Mouse (Mus musculus) embryonic facial prominence, embryonic 11.5 days (tissue): ENCODE measurements around the gene Ddr1. TPM values are rescaled to one million over a fixed set of nuclear protein-coding genes. Genes with fewer than 3 reads are reported as not detected.

Experiments used
- ATAC-seq: fragments of 200-750 bp; cut with Nextera tagmentation; replicated peaks from 2 replicates; pipeline ENCODE4 v1.8.0; 2017; ENCODE audit warnings: low read depth; ENCODE audit not compliant: insufficient number of reproducible peaks, low FRiP score, low TSS enrichment
- DNase-seq: peaks from one replicate; pipeline ENCODE4 v3.0.0-alpha.2; 2015; ENCODE audit warnings: low spot score
- H3K27ac ChIP-seq: fragments of 300-500 bp; sonication (generic); replicated peaks from 2 replicates; pipeline ENCODE4 v1.5.1; 2014; ENCODE audit warnings: mild to moderate bottlenecking, low read depth, low read length, control low read depth
- H3K27me3 ChIP-seq: fragments of 300-500 bp; sonication (generic); 2 replicates; pipeline ENCODE4 v1.6.1; 2014; ENCODE audit warnings: mild to moderate bottlenecking, low read length, moderate library complexity, mixed read lengths; ENCODE audit not compliant: control insufficient read depth, insufficient read depth
- H3K36me3 ChIP-seq: fragments of 300-500 bp; sonication (generic); replicated peaks from 2 replicates; pipeline ENCODE4 v1.6.1; 2014; ENCODE audit warnings: low read depth, mild to moderate bottlenecking, low read length, moderate library complexity, mixed read lengths; ENCODE audit not compliant: control insufficient read depth, insufficient read depth
- H3K4me1 ChIP-seq: fragments of 300-500 bp; sonication (generic); 2 replicates; pipeline ENCODE4 v1.6.1; 2014; ENCODE audit warnings: low read length, mixed read lengths; ENCODE audit not compliant: control insufficient read depth, insufficient read depth
- H3K4me2 ChIP-seq: fragments of 300-500 bp; sonication (generic); 2 replicates; pipeline ENCODE4 v1.6.1; 2014; ENCODE audit warnings: low read depth, mild to moderate bottlenecking, control low read depth, low read length, moderate library complexity
- H3K4me3 ChIP-seq: fragments of 300-500 bp; sonication (generic); 2 replicates; pipeline ENCODE4 v1.5.1; 2014; ENCODE audit warnings: low read depth, low read length, control low read depth
- H3K9ac ChIP-seq: fragments of 300-500 bp; sonication (generic); replicated peaks from 2 replicates; pipeline ENCODE4 v1.6.1; 2014; ENCODE audit warnings: mild to moderate bottlenecking, control low read depth, low read length
- H3K9me3 ChIP-seq: fragments of 300-500 bp; sonication (generic); replicated peaks from 2 replicates; pipeline ENCODE4 v1.6.1; 2016; ENCODE audit warnings: mild to moderate bottlenecking, low read length, inconsistent platforms, mixed read lengths; ENCODE audit not compliant: control insufficient read depth
- WGBS: fragments of 180-500 bp; shearing (Covaris S2); extraction: QIAGEN DNeasy Blood & Tissue Kit; methylation state at CpG from one replicate; pipeline ENCODE4 v1.1.7; 2014; 5-methylcytosine and 5-hydroxymethylcytosine counted together
- polyA plus RNA-seq: library from polyadenylated mRNA; unstranded; fragments of >200 nt; fragmentation: Nextera tagmentation; extraction: Ambion mirVana; gene quantifications from 2 replicates; pipeline ENCODE4 v1.2.1, GENCODE M21; 2014

Ddr1 gene
- 20.4 and 24.6 TPM in 2 replicates for polyA plus RNA-seq

DNA sequence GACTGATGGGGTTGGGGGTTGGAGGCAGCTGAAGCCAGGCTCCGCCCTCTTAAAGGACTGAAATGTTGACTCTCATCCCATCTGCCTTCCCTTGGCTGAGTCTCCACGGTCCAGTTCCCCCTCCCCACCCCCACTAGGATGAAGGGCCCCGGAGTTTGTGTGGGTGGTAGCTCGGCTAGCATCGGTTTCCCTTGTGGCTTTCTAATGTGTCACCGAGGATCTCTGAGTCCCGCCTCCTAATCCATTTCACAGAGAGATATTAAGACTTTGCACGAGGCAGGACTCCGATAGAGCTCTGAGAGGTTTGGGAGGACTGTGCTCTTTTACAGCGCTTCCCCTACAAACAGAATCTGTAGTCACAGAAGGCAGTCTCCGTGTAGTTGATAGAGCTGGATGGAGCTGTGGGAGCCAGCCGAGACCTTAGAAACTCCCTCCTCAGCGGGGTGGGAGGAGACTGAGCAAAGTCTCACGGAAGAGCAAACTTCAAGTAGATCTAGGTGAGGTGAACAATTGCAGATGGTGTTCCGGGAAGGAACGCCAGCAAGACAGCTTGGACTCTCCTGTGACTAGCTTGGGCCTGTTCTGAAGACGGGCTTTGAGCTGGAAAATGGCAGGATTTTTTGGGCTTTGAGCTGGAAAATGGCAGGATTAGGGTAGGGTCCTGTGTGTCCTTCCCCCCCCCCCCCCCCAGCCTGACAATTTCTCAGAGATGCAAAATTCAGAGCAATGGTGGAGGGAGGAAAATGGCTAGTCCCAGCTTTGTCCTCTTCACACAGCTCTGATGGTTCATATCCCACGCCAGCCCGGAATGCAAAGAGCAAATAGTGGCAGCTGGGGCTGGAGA lies at the start of gene Ddr1:
Gene Ddr1 (minus strand): TSS at position 1 of the 844 bp plus-strand sequence.
- peak within 1 kb of the TSS; percentile 82 for H3K27ac ChIP-seq
- peak within 1 kb of the TSS; percentile 69 for H3K9ac ChIP-seq
- WGBS: 8% methylated on average over 19 of the region's 19 CpGs
- DNase-seq: peak; percentile 73
- H3K4me2 ChIP-seq: peak within 1 kb of the TSS; percentile 53
- H3K4me3 ChIP-seq: peak within 1 kb of the TSS; percentile 38
- H3K36me3 ChIP-seq: no peaks in the 10 kb centered on the region
- H3K9me3 ChIP-seq: no peaks in the 10 kb centered on the region
- ATAC-seq: peak; percentile 47
- H3K4me1 ChIP-seq: no peaks in the 10 kb centered on the region; the same call in 1 of the 2 replicates
- H3K27me3 ChIP-seq: peaks cover 11% of the 10 kb centered on the region

DNA sequence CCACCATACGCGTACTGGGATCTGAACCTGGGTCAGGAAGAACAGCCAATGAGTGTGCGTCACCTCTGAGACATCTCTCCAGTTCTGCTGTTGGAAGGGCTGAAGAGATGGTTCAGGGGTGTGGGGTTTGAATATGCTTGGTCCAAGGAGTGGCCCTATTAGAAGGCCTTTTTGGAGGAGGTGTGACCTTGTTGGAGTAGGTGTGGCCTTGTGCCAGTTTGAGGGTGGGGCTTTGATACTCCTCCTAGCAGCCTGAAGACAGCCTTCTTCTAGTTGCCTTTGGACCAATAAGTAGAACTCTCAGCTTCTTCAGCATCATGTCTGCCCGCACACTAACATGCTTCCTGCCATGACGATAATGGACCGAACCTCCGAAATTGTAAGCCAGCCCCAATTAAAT lies 49.2 kb upstream of the Ddr1 start:
- no peak overlapping the region for H3K9ac ChIP-seq
- no peaks in the 10 kb centered on the region for H3K4me1 ChIP-seq
- no peaks in the 10 kb centered on the region for H3K36me3 ChIP-seq
- no peaks in the 10 kb centered on the region for H3K27me3 ChIP-seq
- no peak overlapping the region for H3K4me3 ChIP-seq
- no peaks in the 10 kb centered on the region for H3K9me3 ChIP-seq
- ATAC-seq (no peak), DNase-seq (no peak)
- H3K27ac ChIP-seq: no peak overlapping the region
- H3K4me2 ChIP-seq: no peak overlapping the region
- WGBS: 96% methylated on average over 7 of the region's 7 CpGs

DNA sequence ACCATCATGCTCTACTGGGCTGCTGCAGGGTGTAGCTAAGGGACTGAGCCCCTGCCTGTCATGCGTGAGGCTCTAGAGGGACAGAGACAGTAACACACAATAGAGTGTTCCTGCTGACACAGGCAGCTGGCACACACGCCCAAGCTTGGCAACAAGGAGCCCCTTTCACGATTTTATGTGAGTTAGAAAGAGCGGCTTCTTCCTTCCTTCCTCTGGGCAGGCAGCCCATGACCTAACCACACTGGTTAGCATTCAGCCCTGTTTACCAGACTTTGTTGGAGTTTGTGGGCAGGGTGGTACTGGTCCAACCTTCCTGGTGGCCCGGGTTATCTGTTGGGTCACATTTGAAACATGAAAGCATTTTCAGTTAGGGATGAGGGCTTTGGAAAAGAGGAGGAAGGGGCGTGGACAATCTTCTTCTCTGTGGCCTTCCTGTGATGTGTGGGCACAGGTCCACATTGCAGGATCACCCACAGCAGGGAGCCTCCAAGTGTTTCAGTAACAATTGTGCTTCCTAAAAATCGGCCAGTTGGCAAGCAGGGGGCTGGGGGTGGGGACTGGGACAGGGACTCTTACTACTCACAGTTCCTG lies 47.9 kb upstream of the Ddr1 start:
- H3K4me2 ChIP-seq: no peak overlapping the region
- no peak overlapping the region for H3K27ac ChIP-seq
- no peaks in the 10 kb centered on the region for H3K36me3 ChIP-seq
- H3K4me1 ChIP-seq: no peaks in the 10 kb centered on the region
- H3K4me3 ChIP-seq: no peak overlapping the region
- DNase-seq: no peak
- H3K9me3 ChIP-seq: no peaks in the 10 kb centered on the region
- no peak for ATAC-seq
- no peak overlapping the region for H3K9ac ChIP-seq
- 59% methylated on average over 7 of the region's 7 CpGs for WGBS
- no peaks in the 10 kb centered on the region for H3K27me3 ChIP-seq

DNA sequence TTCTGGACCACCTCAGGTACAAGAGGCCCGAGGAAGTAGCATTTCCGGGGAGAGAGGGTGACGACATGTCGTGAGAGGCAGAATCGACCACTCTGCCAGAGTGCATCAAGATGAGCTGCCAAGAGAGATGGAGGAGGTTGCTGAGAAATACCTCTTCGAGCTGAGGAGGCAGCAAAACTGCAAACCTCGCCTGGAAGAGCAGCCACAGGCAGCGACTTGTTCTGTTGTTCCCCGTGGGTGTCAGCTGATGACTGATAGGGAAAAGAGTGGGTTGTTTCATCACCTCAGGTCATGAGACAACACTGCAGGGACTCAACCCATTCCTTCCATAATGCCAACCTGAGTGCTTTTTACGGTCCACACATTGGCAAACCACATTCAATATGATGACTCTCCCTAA lies 45.3 kb upstream of the Ddr1 start:
- H3K4me2 ChIP-seq: no peak overlapping the region
- 75% methylated on average over 10 of the region's 10 CpGs for WGBS
- no peak overlapping the region for H3K27ac ChIP-seq
- H3K4me3 ChIP-seq: no peak overlapping the region
- H3K9ac ChIP-seq: no peak overlapping the region
- no peak for DNase-seq
- no peaks in the 10 kb centered on the region for H3K9me3 ChIP-seq
- no peaks in the 10 kb centered on the region for H3K27me3 ChIP-seq
- no peaks in the 10 kb centered on the region for H3K36me3 ChIP-seq
- no peak for ATAC-seq
- H3K4me1 ChIP-seq: no peaks in the 10 kb centered on the region

DNA sequence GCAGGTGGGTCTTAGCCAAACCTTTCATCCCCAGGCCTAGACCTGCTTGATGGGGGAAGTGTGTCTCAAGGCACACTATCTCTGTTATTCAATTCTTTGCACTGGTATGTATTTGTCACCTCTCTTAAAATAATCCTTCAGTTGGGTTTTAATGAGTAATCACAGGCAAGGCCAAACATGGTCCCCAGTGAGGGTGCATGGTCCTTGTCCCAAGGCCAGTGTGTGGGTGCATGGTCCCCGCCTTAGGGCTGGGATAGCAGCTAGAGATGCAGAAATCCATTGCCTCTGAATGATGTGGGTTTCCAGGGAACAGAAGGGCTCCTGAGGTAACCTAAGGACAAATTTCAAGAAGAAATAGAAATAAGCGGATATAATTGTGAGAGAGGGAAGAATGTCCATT lies 39.9 kb upstream of the Ddr1 start:
- H3K36me3 ChIP-seq: no peaks in the 10 kb centered on the region
- ATAC-seq: no peak
- H3K4me2 ChIP-seq: no peak overlapping the region
- no peaks in the 10 kb centered on the region for H3K9me3 ChIP-seq
- WGBS: 94% methylated on average over 2 of the region's 2 CpGs
- H3K27ac ChIP-seq: no peak overlapping the region
- H3K27me3 ChIP-seq: no peaks in the 10 kb centered on the region
- no peak for DNase-seq
- no peaks in the 10 kb centered on the region for H3K4me1 ChIP-seq
- H3K4me3 ChIP-seq: no peak overlapping the region
- no peak overlapping the region for H3K9ac ChIP-seq

DNA sequence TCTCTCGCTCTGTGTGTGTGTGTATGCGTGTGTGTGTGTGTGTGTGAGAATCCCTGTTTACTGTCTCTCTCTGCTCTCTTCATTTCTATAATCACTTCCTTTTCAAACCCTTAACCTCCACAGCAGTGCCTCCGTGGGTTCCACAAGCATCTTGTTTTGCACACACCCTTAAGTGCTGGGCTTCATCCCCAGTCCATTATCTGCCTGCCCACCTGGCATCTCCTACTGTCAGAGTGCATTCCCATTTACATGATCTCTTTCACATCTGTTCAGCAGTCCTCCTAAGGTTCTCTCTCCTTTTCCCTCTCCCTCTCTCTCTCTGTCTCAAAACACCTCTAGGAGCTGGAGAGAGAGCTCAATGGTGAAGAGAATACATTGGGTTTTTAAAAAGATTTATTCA lies 38.5 kb upstream of the Ddr1 start:
- DNase-seq: no peak
- Histone ChIP-seq H3K4me2 (no peak overlapping the region), H3K9me3 (no peaks in the 10 kb centered on the region), H3K9ac (no peak overlapping the region), H3K4me3 (no peak overlapping the region), H3K27me3 (no peaks in the 10 kb centered on the region), H3K27ac (no peak overlapping the region), H3K4me1 (no peaks in the 10 kb centered on the region), H3K36me3 (no peaks in the 10 kb centered on the region)
- 72% methylated on average over 3 of the region's 3 CpGs for WGBS
- ATAC-seq: no peak

DNA sequence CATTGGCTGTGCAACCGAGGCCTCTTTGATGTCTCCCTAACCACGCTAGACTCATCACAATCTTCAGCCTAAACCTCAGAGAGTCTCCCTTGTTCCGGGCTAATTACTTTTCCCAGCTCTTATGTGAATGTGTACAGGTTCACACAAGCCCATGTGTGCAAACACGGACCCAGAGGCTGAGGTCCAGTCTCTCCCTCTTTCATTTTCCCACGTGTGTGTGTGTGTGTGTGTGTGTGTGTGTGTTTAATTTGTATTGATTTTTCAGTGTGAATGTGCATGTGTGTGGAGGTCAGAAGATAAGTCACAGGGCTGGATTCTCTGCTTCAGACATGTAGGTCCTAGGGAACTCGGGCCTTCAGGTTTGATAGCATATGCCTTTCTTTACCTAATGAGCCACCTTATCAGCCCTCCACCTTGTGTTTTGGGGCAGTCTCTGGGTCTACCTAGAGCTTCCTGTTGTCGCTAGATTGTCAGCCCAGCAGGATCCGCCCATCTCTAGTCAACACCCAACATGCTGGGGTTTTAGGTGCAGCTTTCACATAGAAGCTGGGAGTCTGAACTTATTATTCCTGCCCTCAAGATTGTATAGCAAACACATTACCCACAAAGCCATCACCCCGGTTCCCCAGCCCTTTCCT lies 37.3 kb upstream of the Ddr1 start:
- ATAC-seq (no peak), DNase-seq (no peak)
- H3K9ac ChIP-seq: no peak overlapping the region
- no peaks in the 10 kb centered on the region for H3K9me3 ChIP-seq
- H3K36me3 ChIP-seq: no peaks in the 10 kb centered on the region
- H3K27me3 ChIP-seq: no peaks in the 10 kb centered on the region
- 76% methylated on average over 9 of the region's 9 CpGs for WGBS
- H3K4me1 ChIP-seq: no peaks in the 10 kb centered on the region
- no peak overlapping the region for H3K4me2 ChIP-seq
- H3K27ac ChIP-seq: no peak overlapping the region
- H3K4me3 ChIP-seq: no peak overlapping the region
